Mouse (Mus musculus) embryonic fibroblast, embryonic 13.5 days (primary cell): ENCODE measurements around the gene Sypl2.
A peak's percentile ranks its signal among the peaks of the same experiment; 100 is the strongest.

ENCODE experiments used
- CTCF ChIP-seq: IDR thresholded peaks from 2 replicates; pipeline ENCODE4 v1.5.1; 2011; ENCODE audit warnings: mild to moderate bottlenecking, control low read depth, low read length, moderate library complexity, borderline replicate concordance; ENCODE audit not compliant: insufficient read depth
- POLR2A ChIP-seq: IDR thresholded peaks from 2 replicates; pipeline ENCODE4 v1.6.1; 2011; ENCODE audit warnings: low read depth, mild to moderate bottlenecking, control low read depth, low read length, moderate library complexity

DNA sequence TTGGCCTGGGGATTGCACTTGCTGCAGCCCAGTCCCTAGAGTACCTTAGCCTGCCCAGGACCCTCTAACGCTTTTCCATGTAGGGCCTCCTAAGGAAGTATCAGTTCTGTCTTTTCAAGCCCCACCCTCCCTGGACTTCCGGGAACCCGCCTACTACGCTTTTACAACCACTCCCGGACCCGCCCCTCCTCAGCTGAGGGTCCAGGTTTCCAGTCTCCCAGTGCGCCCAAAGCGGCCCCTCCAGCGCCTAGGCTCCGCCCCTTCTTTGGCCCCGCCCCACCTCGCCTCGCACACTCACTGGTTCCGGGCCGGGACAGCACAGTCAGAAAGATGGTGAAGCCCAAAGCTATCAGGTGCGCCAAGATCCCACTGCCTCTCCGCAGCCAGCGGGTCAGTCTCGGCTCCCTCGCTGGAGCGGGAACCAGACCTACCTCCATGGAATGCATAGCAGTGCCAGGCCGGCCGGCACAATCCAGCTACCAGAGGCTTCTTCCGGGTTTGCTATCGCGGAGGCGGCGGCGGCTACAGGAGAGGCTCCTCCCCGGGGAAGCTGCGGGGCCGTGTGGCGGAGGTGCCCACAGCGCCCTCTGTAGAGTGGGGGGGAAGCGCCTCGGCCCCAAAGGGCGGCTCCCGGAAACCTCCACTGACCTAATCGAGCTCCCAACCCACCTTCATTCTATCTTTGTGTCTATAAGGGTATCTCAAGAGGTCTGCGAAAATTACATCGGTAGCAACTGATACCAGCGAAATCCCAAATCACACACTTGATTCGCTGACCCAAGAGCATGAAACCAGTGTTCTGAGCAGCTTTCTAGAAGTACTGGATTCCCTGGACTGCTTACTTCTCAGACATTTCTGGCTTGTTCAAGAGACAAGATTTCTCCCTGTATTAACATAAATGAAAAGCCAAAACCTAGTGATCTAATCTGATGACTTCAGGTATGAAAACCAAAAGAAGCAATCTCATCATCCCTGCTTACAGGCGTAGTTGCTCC lies 25.8 kb downstream of the Sypl2 start, which contains the start of gene Cyb561d1:
- TF ChIP-seq POLR2A (peak; percentile 56), CTCF (0 out of 2 replicates have a peak, but pooled peaks have one; percentile 23)
